Mouse (Mus musculus): Measurements from ENCODE around the gene Wwox.
A peak's percentile ranks its signal among the peaks of the same experiment; 100 is the strongest.

Gene Wwox

DNA sequence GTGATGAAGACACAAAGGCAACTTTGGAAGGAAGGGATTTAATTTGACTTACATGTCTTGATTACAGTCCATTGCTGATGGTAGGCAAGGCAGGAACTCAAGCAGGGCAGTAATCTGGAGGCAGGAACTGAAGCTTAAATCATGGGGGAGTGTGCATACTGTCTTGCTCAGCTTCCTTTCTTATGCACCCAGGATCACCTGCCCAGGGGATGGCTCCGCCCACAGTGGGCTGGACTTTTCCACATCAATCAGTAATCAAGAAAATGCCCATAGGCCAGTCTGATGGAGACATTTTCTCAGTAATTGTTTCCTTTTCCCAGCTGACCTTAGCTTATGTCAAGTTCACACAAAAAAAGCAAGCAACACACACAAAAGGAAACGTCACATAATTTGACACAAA lies 237.5 kb downstream of the Wwox start:
- DNase-seq: no peak

DNA sequence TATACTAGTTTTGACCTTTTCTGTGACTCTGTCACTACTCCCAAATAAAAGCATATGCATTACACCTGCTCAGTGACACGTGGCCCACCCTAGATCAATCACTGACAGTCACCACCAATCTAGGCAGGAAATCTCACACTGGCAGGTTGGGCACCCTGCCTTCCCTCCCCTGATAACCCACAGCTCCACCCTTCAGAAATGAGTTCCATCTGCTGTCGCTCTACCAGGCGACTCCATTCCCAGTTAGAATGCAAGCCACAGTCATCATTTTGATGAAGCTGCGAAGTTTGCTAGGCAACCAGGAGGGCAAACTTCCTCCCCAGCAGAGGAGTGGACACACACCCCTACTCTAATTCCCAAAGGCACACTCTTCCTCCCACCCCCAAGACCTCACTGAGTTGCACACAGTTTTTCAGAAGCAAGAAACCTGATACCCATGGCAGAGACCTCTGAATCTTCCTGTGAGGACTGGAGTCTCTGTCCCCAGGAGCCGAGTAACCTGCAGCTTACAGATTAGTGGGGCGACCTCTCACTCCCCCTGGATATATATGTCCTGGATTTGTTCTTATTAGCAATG lies 238.2 kb downstream of the Wwox start:
- DNase-seq: peak; percentile 31 to 46

DNA sequence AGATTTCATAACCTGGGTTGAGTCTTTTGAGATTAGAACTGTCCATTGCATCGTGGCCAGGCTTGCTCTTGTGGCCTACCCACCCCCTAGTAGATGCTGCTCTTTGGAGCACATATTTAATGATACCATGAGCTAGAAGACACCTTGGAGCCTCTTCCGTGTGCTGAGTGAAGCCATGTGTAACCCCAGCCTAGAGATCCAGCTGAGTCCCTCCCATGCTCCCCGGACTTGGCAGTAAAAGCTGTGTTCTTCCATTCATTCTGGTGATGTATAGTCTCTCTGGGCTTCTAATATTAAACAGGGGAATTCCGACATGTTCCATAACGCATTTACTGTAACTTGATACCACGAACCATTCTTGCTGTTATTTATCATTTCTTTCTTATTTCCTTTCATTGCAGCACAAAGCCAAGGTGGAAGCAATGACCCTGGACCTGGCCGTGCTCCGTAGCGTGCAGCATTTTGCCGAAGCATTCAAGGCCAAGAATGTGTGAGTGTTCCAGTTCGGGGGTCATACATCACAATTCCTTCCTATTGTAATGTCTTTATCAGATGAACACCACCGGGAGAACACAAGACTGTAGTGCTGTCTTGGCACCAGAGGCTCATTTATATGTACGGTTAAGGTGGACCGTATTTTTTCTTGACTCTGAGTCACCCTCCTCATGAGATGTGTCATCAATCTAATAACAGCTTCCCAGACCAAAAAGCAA lies 240.1 kb downstream of the Wwox start:
- DNase-seq: no peak

DNA sequence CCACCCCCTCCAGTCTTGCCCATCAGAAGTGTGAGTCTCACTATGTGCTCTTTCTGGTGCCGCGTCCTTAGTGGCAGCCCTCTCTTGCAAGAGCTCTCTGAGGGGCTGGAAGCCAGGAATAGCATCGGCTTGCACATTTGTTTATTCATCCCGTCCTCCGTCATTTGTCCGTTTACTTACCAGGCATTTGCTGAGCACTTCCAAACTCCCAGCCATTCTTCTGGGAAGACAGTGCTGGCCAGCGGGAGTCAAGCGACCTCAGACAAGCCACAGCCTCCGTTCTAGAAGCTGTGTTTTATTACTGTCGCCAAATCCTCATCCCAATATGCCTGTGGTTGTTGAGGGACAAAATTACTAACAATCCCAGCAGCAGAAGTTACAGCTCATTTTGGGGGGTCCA lies 241.7 kb downstream of the Wwox start:
- no peak for DNase-seq

DNA sequence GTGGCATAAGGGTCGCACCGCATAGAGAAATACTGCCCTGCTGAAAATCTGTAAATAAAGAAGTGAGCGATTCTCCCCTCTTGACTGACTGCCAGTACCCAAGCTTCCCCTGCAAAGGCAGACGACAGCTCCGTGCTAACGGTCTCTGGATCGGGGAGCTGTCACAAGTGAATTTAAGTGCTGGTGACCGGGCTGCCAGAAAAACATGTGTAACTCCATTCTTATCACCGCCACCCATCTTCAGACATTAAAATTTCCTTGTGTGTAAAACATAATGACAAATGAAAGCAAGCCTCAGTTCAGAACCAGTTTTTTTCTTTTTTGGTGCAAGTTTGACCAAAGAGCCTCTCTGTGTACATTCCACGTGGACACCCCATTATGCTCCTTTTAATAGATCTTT lies 242.7 kb downstream of the Wwox start:
- DNase-seq: no peak

DNA sequence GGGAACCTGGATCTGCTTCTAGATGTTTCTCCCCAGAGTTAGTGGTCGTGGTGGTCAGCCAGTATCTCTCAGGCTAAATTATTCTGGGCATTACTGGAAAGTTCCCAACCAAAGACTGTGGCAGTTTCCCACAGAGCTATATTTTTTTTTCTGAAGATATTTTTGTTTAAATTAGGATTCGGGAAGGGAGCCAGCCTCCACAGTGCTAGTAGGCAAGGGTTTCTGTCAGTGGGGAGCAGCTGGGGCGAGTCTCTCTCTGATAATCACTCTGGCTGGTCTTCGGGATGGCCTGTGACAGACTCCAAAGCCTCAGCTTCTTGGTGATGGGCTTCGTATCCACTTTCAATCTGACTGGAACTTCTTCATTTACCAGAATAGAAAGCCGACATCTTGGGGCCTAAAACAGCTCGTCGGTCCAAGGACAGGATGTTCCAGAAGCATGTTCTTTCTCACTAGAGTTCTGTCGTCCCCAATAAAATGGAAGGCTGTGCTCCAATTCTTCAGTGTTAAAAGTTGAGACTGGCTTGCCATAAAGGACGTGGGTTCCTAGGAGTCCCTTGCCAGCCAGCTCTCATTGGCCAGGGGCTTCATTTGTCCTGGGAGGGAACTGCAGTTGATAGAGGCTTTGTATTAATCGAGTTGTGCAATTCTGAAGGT lies 244.7 kb downstream of the Wwox start:
- DNase-seq: peak in 1 of 2 experiments; percentile 39

DNA sequence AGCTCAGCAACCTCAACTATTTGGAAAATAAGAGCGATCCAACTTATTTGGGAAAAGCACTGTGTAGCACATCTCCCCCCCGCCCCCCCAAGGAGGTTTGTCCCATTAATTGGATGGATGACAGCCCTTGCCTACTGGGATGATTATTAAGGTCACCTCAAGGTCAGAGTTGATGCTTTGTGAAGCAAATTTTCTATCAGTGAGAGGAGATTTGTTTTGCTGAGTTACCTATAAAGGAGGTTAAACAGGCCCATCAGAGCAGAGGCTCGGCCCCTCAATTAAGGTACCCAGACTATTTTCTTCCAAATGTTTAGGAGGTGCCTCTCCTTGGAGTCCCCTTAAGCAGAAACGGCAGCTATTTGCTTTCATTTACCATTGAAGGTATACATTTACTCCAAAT lies 247.0 kb downstream of the Wwox start:
- no peak for DNase-seq

DNA sequence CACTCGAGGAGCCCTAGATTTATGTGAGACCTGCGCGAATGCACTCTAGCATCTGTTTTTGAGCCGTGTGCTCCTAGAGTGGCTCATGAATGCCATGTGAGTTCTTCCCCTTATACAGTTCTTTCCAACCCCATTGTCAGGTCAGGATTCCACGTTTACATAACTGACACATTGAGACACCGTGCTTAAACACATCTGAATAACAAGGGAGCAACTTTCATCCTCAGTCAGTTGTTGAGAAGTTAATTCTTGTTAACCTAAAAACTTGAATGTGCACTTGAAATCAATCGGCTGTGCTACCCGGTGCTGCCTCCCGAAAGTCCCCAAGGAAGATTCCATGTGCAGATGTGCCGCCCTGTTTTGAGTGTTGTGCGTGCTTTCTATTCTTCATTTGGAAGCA lies 249.3 kb downstream of the Wwox start:
- DNase-seq: no peak

DNA sequence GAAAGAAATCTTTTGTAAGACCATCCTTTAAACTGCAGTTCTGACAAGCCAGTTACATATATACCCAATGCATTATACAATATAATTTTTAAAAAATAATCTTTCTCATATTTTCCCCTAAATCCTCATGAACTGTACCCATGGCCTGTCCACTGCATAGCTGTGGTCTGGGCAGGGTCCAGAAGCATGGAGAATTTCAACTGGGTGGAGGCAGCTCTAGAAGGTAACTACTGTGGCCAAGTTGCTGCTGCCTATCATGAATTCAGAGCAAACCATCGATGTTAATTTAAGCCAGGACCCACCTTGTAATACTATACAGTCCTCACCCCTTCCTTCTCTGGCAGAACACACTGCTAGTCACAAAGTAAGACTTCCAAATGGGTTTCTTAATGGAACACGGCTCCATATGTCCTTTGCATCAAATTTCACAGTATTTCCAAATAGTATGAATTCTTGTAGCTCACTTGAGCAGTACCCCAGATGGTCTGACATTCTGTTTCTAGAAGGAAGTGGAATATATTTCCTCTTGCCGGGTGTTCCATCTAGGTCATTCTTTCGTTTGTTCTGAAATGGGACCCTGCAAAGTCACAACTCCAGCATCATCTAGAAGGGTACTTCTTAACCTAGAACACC lies 255.2 kb downstream of the Wwox start:
- DNase-seq: no peak

DNA sequence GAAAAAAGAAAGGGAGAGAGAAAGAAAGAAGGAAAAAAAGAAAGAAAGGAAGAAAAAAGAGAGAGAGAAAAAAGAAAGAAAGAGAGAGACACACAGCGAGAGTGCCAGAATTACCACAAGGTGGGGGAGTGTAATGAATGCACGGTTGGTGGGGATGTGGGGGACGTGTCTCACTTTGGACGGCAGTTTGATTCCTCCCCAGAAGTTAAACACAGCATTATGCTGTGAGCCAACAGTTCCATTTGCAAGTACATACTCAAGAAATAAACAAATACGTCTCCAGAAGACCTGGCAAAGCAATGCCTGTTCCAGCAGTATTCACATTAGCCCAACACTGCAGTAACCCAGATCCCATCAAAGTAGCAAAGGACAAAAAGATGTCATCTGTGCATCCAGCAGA lies 264.1 kb downstream of the Wwox start:
- DNase-seq: no peak

DNA sequence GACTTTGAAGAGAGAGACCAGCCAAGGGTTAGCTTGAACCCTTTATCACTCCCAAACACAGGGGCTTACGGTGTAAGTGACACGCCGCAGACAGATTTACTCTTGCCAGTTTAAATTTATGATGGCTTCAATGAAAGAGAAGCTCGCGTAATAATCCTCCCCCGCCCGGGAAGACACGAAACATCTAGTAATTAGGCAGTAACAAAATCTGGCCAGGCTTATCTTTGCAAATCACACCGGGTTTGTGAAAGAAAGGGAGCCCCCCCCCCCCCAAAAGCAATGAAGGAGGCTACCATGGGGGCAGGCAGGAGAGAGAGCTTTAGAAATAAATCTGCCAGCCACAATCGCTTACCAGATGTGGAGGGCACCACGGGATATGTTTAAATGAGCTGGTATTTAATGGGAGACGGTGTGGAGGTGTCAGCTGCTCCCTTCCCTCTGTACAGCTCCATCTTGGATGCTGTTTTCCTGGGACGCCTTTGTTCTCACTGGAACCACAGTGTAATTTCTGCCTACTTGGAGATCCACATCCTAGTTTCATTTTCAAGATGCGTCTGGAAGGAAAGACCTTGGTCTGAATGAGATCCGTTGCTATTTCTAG lies 268.2 kb downstream of the Wwox start:
- no peak for DNase-seq

DNA sequence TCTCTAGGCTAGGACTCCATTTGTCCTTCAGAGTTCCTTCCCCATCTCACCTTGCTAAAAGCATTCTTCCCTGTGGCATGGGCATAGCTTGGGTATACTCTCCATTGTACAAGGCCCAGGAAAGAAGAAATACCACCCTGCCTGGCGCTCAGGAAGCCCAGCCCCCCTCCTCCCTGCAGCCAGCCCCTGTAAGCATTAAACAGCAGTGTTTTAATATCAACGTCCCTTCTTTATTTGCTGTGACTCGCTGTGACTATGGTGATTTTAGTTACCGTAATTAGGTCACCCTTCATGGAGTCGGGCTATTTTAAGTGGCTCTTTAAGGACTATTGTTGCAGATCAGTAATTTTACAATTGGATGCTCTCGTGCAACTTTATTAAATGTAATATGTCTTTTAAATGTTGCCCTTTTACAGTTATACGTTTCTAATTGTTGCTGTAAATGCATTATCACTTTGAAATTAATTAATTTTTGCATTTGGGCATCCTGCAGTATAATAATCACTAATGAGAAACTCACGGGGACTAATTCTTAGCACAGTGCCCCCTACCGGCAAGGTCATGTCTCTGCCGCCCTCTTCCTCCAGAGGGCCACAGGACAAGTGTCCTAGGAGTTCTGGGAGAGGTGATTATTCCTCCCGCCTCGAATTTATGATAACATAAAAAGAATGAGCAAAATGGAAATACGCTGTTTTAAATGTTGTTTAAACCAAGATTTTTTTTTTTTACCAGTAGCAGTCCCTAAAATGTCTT lies 276.0 kb downstream of the Wwox start:
- peak; percentile 53 to 57 for DNase-seq

DNA sequence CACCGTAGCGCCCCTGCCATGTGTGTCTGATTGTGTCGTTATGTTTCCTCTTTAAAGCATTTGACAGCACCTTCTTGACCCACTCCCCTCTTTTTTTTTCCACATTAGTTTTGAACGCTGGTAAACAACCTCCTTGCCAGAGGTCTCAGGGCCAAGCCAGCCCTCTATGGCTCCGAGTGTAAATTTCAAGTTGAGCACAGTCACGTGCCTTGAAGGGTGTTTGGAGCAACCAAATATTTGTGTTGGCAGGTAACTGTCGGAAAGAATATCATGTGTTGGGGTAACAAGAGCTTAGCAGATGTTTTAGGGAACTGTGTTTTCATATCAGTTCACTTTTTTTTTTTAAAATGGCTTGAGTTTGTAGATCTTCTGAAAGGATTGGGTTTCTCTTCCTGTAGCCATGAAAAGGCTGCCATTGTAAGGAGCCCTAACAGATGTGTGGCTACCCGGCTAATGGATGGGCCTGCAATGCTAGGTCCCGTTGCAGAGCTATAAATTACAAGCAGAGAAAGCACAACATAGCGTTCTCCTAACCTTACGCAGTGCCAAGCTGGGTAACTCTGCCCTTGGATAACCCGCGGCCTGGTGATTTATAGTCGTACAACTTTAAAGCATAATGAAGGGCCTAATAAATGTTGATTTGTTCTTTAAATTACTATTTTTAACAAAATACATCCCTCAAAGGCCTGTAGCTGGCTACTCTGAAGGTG lies 277.2 kb downstream of the Wwox start:
- DNase-seq: no peak

DNA sequence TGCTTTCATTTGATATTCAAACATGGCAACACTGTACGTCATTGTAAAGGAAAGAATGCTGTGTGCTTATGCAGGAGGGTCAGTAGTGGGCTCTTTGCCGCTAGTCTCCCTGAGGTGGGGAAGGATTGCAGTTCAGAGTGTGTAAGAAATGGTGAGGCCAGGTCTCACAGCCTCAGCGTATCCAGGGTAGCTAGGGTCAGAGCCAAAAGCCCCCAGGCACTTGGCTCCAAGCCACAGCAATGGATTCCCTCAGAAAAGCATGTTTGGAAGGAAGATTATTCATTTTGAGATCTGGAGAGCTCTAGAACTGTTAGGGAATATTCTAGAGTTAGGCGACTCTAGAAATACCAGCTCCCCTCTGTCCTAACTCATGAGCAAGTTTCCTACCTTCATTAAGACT lies 279.4 kb downstream of the Wwox start:
- DNase-seq: no peak

DNA sequence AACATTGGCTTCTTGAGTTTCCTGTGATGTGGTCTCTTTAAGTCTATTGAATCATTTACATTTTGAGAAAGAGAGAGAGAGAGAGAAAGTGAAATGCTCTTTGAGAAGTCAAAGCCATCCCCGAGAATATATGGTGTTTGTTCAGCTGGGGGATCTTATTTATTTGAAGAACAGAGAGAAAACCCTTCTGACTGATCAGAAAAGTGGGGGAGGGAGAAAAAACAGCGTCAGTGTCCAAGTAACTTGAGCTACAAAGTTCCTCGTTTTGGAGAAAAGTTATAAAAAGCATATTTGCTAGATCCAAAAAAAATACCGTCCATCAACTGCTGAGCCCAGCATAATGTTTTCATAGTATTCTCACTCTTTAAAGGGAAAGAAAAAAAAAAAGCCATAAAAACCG lies 283.2 kb downstream of the Wwox start:
- DNase-seq: no peak

DNA sequence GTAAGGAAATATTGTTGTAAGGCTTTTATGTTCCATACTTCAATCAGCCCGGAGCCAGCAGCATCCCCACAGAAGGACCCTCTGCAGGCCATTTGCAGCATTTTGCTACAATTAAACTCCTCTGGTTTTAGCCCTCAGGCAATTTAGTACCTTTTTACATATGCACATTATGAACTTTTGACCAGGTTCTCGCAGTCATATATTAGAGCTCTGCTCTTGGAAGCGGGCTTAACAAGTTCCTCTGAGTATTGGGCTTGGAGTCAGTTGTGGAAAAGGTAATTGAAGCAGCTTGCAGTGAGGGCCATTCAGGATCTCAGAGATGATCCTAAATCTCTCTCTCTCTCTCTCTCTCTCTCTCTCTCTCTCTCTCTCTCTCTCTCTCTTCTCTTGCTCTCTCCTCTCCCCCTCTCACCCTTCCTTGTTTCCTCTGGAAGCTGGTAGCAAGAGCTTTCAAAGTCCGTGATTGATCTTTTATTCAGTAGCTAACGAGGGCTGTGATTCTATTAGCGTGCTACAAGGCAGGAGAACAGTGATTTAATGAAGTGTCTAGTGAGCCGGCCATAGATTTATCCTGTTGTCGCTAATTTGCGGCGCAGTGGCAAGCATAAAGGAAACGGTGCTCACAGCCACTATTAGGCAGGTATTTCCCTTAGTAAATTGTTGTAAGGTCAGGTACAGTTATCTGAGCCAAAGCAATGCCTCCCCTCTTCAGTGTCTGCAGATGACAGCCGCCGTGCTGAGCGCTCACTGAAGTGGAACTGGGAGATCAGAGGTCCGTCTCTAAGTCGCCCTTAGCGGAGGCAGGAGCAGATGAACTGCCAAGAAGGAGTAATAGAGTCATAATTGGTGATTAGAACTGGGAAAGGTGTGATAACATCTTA lies 292.0 kb downstream of the Wwox start:
- peak; percentile 21 to 36 for DNase-seq

DNA sequence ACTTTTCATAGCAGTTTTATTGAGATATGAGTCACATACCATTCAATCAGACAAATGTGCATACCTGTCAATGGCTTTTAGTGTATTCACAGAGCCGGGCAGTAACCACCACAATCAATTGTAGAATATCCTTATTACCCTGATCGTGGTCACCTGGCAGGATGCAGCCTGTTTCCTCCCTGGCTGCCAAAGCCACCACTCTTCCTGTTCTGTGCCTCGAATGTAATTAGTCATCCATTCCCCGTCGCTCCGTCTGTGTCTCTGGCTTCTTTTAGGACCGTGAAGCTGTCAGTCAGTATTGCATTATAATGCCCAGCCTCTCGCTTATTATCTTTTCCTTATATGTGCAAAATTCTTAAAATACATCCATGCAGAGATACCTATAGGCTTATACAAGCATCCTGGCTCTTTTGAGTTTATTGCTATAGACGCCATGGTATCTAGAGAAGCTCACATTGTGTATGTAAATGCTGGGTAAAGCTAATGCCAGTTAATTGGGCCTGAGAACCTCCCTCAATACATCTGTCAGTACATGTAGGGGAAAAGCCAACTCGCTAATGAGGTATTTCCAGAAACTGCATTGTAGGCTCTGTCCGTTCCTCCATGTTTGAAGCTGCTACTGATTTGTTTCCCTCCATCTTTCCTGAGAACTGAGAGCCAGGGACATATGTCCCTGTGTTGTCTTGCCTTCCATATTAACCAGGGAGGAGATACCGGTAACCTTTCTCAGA lies 303.9 kb downstream of the Wwox start:
- no peak for DNase-seq

DNA sequence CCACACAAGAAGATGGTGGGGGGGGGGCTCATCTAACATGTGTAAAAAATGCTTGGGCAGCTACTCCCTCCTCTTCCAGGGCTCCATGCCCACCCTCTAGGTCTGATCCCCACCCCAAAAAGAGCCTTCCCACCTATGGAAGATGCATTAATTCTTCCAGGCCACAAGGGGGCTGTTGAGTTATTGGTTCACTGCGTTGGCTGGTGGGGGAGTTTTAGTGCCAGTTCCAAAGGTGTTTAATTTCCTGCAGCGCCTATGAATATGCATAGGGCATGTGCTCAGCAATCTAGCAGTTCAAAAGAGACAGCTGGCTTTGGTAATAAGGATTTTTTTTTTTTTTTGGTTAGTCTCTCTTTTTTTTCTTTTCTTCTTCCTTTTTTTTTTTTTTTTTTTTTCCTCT lies 306.9 kb downstream of the Wwox start:
- DNase-seq: no peak

DNA sequence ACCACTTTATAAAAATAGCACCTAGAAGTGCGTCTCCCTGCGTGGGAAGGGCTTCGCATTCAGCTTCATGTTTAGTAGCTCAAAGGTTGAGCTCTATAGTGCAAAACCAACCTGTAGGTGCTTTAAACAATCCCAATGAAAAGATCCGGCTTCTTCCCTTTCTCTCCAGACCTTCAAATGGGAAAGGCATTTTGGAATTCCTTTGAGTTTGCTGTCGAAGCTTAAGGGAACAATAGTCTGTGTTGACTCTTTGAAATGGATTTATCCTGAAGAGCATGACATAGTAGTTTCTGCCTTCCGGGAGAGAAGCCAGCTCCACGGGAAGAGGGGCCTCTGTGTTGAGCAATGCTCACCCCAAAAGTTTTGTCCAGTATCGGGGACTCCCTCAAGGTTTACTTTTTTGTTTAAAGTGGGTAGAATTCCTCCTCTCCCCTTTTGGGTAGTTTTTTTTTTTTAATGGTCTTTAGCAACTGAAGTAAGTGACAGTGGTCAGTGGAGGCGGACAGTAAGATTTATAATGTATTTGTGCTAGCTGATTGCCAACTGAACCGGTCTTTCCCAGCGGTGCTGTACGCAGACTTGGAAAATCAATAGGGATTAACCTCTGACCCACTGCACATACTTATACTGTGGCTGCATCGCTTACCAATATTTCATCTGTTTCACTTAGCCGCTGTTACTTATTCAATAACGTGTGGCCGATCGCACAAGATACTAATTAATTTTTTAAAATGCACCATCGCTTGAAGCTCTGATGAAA lies 312.1 kb downstream of the Wwox start:
- no peak for DNase-seq

DNA sequence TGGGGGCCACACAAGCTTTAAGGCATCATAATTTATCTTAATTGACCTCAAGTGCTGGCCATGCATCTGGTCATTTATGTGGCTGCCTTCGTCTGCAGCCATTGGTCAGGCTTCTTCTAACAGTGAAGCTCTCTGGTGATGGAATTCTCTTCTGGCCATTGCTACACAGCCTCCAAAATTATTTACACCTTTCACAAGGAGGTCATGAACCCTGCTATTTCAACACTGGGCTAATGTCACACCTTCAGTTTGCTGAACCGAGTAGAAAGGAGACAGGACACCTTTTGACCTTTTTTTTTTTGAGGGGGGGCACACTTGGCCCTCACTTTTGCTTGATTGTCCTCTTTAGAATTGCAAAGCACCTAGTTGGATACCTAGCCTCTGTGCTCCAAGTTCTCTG lies 320.2 kb downstream of the Wwox start:
- no peak for DNase-seq
